Mouse (Mus musculus): Measurements from ENCODE around the gene Chmp4b.

Chmp4b gene

DNA sequence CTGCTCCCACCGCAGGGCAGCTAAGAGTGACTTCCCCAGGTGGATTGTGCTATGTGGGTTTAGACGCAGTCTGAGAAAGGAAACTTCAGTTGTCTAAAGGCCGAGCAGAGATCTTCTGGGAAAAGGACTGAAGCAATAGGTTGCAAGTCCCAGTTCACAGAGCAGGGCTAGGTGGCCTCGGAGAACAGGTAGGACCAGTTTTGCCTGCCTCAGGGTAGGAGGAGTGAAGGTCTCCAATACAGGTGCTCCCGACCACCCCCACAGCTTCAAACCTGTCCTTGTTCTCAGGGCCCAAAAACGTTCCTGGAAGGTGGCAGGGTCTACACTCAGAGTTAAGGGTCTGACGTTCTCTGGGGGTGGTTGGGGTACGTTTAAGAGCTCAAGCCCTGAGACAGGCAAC, at the start of gene Chmp4b:
TSS of gene Chmp4b (plus strand) at position 343 of the 400 bp plus-strand sequence.
- no peak for DNase-seq (ENCODE audit: low read depth in 1 of 2, low spot score in 2 of 2)

DNA sequence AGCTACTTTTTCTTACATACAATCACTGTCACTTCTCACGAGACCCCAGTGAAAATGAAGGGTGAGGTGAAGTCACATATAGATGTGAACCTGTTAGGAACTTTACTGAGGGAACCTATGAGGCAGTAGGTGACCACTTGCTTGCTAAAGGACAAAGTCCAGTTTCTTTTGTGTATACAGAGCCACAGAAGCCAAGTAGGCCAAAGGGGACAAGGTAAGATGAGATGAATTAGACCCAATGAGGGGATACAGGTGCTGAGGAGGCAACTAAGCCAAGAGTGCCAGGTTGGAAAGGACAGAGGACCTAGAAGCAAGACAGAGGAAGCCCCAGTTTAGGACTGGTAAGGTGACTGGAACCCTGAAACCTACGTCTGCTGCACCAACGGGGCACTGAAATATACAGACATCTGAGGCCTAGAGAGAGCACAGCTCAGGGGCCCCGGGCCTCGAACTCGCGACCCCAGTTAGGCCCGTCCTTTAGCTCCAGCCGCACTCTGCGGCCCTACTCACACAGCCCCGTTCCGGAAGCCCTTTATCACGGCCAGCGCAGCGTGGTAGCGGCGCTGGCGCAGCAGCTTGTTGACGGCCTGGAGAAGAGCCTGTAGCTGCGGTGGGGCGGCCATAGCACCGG, 48.4 kb upstream of the Chmp4b start:
- DNase-seq (ENCODE audit: low read depth in 1 of 2, low spot score in 2 of 2): no peak

DNA sequence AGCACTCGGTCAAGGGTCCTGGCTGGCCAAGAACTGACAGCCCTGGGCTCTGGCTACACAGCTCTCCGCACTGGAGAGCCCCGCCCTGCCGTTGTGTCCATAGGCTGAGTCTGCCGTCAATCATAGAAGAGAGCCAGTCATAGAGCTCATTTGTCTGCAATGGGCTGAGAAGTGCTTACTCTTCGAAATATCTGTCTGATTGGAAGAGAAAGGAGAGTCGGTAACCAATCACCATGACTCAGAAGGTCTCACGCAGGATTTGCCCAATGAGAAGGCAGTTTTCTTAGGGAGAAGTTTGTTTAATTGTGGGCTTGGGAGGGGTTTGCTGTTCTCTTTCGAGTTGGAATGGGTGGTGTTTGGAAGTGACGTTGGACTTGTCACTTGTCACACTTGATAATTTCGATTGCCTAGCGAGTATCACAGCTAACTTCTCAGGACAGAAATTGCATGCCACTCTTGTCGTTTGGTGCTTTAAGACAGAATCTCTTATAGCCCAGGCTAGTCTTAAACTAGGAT, 47.8 kb upstream of the Chmp4b start, which contains the start of gene Pxmp4:
TSS of gene Pxmp4 (minus strand) at position 71 of the 516 bp plus-strand sequence.
- DNase-seq (ENCODE audit: low read depth in 1 of 2, low spot score in 2 of 2): peak; percentile 92 to 94

DNA sequence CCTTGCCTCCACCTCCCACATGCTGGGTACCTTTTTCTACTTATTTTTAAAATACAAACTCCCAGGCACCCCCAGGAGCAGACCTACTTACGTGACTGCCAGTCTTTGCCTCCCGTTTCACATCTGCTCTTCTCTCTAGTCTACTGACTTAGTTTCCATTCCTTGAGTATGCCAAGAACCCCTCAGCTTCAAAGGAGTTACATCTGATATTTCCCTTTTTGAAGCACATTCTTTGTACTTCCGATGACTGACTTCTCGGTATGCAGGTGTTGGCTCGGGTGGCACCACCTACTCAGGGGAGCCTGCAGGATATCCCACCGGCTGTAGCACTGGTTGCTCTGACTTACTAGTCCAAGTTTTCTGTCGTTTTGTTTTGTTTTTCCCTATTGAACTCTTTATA, 47.3 kb upstream of the Chmp4b start:
- DNase-seq (ENCODE audit: low read depth in 1 of 2, low spot score in 2 of 2): no peak

DNA sequence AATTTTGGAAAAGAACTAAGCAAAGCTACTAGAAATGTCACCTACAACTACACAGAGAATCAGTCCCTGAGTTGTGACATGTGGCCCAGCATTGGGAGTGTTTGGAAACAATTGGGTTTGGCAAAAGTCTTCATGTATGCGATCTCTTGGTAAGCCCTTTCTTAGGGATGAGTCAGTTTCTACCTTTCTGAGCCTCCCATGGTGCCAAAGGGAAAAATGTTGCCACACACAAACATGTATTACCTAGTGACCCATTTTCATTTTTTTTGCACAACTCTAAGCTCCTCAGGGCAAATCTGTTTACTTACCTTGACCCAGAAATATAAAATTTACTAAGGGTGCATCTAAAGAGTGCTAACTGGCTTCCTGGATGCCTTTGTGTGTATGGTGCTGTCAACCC, 44.5 kb upstream of the Chmp4b start:
- no peak for DNase-seq (ENCODE audit: low read depth in 1 of 2, low spot score in 2 of 2)

DNA sequence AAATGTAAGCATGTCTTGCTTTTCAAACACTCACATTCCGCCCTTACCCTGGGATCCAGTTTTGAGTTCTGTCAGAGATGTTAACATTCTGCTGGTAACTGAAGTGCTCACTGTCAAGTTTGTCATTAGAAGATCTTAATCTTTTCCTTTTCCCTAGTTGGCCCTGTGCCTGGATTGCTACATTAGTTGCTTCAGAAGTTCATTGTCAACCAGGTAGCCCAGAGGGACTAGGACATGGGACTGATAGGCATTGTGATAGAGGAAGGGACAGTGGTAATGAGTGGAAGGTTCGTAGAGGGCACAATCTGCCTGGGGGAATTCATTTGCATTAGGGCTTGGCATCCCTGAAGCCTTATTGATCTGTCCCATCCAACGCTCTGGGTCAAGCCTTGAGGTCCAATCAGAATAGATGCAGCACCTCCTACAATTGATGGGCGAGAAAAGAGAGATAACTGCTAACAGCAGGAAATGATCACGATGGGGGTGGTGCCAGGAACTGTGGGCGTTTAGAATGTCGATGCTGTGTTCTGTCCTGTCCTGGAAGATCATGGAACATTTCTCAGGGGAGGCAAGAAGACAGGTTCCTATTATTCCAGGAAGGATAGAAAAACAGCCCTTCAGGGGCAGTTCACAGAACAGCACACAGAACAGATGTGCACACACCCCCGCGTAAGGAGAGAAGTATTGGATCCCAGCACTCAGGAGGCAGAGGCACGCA, 42.3 kb upstream of the Chmp4b start:
- no peak for DNase-seq (ENCODE audit: low read depth in 1 of 2, low spot score in 2 of 2)

DNA sequence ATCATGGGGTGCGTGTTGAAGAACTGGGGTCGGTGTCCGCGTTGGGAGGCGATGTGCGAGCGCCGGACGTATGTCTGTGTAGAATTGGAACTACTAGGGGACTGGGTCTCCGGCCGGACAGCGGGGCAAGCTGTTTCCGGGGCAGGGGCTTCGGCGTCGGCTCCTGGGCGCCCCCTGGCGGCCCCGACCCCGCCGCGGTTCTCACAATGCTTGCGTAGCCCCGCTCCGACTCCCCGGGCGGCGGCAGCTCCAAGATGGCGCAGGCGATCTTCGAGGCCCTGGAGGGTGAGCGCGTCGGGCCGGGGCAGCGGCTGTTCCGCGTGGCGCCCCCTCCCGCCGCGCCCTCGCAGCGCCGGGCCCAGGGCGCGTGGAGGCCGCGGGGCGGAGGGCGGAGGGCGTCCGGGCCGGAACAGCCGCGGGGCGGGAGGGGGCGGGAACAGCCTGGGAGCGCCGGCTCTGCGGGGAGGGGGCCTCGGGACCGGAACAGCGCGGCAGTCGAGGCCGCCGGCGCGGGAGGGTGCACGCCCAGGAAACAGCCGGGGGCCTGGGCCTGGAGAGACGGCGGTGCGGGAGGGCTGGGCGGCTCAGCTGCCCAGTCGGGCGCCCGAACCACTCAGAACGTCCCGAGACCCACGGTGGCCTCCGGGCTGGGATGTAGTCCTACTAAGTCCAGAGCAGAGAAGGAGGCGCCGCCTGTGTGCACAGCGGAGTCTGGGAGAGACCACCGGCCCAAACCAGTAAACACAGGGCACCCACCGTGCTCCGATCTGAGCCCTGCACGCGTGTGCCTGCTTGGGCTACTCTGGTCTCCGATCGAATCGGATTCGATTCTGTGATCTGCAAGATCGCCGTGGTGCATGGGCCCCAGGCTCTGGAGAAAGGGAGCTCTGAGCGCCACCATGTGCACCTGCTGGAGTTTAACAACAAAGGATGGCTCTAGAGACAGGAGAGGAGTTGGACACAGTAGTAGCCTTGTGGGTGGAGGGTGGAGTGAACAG, 38.1 kb upstream of the Chmp4b start, which contains the start of the genes Zfp341 and 4930519P11Rik:
TSS of gene Zfp341 (plus strand) at position 180 of the 998 bp plus-strand sequence.
TSS of gene 4930519P11Rik (minus strand) at position 320 of the 998 bp plus-strand sequence.
- DNase-seq (ENCODE audit: low read depth in 1 of 2, low spot score in 2 of 2): peak; percentile 69 to 82

DNA sequence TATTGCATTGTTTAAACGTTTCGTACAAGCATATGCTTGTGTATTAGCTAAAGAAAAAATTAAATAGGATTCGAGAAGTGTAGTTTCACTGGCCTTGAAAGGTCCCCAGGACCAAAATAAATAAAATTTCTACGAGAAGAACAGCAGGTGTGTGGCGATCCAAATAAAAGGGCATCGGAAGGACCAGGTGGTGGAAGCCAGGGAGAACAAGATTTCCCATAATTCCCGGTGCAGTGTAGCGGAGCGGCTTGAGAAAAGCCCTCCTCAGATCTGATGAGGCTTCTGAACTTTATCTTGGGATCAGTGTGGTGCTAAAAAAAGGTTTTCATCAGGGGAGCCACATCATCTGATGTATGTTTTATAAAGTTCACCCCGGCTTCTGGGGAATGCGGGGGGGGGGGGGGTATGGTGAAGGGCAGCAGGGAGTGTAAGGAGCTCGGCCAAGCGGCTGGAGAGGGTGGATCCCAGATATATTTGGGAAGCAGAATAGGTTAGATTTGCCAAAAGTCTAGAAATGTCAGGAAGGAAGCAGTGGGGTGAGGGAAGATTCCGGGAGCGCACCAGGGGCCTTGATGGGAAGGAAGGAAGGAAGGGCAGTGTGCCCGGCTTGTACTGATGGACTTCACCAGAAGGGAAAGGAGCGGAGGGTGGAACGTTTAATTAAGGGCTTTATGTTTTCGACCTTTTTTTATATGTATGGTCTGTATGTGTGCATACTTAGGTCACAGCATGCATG, 36.5 kb upstream of the Chmp4b start:
- DNase-seq (ENCODE audit: low read depth in 1 of 2, low spot score in 2 of 2): no peak

DNA sequence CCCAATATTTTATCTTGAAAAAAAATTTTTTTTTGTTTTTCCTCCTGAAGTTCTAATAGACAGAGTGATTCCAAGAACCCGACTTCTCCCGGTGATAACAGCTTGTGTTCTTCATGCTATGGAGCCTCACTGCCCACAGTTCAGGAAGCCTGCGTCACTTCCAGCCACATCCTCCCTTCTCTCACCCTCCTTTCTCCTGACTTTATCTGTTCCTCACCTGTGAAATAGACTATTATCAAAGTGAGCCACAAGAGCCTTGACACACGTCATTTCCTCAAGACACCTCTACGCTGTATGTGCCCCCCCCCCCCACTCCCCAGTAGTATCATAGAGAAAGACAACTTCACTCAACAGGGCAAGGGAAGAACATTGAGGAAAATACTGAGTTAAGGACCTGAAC, 35.8 kb upstream of the Chmp4b start:
- DNase-seq (ENCODE audit: low read depth in 1 of 2, low spot score in 2 of 2): no peak

DNA sequence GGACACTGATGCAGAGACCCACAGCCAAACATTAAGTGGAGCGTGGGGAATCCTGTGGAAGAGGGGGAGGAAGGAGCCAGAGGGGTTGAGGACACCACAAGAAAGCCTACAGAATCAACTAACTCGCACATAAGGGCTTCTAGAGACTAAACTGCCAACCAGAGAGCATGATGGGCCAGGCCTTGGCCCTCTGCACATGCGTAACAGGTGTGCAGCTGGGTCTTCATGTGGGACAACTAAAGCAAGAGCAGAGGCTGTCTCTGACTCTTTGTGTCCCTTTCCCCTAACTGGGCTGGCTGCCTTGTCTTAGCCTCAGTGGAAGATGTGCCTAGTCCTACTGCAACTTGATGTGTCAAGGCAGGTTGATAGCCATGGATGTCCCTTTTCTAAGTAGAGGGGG, 34.4 kb upstream of the Chmp4b start:
- DNase-seq (ENCODE audit: low read depth in 1 of 2, low spot score in 2 of 2): no peak

DNA sequence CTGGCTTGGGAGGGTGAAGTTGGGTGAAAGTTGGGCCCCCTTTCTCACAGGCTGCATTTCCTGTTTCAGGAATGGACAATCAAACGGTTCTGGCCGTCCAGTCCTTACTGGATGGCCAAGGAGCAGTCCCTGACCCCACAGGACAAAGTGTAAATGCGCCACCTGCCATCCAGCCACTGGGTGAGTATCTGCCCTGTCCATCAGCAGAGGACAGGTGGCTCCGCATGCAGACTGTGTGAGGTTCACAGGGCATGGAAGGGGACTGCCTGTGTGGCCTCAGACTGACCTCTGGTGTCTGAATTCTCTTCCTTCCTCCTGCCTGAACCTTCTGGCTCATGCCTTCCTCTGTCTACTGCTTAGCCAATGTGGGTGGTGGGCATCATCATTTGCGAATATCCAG, 29.8 kb upstream of the Chmp4b start:
- no peak for DNase-seq (ENCODE audit: low read depth in 1 of 2, low spot score in 2 of 2)

DNA sequence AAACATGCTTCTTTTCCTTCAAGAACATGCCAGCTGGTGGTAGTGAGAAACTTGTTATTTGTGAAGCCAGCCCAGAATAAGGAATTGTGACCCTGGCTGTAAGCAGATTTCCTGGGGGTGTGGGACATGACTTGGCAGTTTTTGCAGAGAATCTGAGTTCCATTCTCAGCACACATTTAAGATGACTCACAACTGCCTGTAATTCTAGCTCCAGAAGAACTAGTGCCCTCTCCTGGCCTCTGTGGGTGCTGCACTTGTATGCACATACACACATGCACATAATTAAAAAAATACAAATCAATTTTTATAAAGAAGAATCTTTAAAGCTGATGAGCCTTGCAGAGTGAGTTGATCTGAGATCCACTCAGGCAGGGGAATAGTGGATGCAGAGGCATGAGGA, 27.4 kb upstream of the Chmp4b start:
- DNase-seq (ENCODE audit: low read depth in 1 of 2, low spot score in 2 of 2): no peak

DNA sequence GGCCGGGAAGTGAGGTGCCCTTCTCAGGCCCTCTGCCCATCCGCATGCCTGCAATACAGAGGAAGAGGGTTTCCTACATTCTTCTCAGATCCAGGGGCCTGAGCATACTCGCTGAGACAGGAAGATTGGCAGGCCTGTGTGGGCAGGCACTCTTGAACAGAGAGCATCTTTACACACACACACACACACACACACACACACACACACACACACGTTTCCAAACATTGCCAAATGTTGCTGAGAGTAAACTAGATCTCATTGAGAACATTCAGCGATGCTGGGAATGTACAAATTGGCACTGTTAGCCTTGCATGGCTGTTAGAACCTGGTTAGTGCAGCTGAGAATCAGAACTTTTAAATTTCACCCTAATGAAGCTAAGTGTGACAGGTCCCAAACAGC, 21.0 kb upstream of the Chmp4b start:
- DNase-seq (ENCODE audit: low read depth in 1 of 2, low spot score in 2 of 2): no peak

DNA sequence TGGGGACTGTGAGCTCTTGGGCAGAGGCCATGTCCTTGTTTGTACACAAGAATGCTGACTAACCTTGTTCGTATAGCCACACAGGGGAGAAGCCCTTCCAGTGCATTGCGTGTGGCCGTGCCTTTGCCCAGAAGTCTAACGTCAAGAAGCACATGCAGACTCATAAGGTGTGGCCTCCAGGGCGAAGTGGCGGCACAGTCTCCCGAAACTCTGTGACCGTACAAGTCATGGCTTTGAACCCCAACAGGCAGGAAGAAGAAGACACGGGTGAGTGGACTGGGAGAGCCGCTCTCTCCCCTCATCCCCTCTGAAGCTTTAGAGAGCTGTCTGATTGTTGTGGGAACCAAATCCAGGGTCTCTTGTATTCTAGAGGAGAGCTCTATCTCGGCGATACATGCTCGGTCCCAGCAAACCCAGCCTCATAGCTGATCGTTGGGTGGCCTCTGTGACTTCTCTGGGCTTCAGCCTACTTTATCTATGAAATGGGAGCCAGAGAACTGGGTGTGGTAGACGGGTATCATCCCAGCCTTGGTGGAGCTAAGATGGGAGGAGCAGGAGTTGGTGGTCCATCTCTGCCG, 19.2 kb upstream of the Chmp4b start:
- DNase-seq (ENCODE audit: low read depth in 1 of 2, low spot score in 2 of 2): no peak

DNA sequence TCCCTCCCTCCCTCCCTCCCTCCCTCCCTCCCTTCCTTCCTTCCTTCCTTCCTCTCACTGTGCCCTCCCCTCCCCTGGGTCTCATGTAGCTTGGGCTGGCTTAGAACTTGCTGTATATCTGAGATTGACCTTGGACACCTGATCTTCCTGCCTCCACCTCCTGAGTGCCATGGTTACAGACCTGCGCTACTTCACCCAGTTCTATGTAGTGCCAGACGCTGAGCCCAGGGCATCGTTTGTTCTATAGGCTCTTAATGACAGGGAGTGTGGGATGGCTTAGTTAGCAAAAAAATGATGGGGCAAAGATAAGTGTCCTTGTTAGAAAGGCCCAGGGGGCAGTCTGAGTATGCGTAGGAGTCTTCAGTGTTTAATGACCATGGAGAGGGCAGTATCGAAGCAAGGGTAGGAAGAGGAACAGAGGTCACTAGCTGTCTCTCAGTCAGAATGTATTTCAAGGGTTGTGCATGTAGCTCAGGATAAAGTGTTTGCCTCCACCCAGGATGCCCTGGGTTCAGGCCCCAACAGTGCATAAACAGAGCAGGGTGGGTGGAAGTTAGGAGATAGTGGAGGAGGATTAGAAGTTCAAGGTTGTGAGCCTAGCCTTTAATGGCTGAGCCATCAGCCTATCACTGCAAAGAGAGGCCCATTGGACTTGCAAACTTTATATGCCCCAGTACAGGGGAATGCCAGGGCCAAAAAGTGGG, 18.3 kb upstream of the Chmp4b start:
- no peak for DNase-seq (ENCODE audit: low read depth in 1 of 2, low spot score in 2 of 2)

DNA sequence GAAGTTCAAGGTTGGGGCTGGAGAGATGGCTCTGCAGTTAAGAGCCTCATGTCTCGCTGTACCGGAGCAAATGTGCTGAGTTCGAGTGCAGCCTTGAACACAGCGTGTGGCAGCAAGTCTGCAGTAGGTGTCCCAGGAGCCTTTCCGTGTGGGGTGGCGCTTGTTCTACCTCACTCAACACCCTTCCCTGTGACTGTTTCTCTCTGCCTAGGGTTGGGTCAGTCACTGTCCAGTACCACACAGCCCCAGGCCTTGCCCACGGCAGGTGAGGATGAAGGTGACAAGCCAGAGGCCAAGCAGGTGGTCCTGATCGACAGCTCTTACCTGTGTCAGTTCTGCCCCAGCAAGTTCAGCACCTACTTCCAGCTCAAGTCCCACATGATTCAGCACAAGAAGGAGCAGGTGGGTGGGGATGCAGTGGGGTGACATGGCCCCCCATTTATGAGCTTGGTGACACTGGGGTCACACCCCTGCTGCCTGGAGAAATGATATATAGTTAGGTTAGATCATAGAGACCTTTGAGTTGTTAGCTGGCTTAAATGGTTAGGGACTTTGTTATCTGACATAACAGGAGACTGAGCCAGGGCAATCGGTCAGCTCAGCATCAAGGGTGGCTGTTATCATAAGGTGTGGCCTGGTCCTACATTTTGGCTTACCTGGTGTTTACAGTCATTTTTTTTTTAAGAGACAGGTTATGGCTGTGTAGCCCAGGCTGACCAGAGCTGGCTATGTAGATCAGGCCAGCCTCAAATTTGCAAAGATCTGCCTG, 17.4 kb upstream of the Chmp4b start:
- no peak for DNase-seq (ENCODE audit: low read depth in 1 of 2, low spot score in 2 of 2)

DNA sequence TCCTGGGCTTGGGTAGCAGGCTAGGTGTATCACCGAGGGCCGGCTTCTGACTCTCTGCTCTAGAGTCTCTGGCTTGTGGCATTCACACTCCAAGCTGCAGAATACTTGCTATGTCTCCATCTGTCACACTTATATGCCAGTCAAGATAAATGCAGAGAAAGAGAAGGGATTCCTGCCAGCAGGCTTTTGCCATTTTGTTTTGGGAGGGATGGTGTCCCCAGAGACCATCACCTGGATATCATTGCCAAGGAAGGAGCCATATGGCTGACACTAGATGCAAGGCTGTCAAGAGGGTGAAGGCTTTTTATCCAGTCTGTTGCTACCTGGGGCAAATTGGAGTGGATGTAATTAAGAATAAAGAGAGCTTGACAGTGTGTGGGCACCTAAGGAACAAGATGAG, 15.7 kb upstream of the Chmp4b start:
- no peak for DNase-seq (ENCODE audit: low read depth in 1 of 2, low spot score in 2 of 2)

DNA sequence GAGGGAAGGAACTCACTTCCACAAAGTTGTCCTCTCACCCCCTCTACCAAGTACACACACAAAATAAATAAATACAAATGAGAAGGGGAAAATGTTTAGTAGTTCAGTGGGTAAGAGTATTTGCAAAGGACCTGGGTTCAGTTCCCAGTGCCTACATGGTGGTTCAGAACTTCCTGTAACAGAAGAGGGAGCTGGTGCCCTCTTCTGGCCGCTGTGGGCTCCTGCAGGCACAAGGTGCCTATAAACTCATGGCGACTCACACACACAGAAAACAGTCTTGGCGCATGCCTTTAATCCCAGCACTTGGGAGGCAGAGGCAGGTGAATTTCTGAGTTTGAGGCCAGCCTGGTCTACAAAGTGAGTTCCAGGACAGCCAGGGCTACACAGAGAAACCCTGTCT, 13.0 kb upstream of the Chmp4b start:
- no peak for DNase-seq (ENCODE audit: low read depth in 1 of 2, low spot score in 2 of 2)

DNA sequence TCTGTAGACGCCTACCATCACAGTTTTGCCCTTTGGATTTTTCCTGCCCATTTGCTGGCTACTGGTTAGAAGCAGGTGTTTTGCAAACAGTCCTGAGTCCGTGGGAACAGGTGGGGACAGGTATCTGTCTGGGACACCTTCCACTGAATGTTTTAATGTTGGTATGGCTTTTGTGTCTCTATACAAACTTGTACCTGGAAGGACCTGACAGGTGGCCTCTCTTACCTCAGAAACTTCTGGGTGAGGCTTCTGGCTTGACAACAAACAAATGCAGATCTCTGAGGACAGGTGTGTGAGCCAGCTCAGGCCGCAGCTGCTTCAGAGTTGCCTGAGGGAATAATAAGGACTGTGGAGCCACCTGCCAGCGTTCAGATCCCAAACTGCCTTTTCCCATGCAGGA, 12.4 kb upstream of the Chmp4b start:
- no peak for DNase-seq (ENCODE audit: low read depth in 1 of 2, low spot score in 2 of 2)

Measured in monocyte, adult 2 months (primary cell).